Mouse (Mus musculus) heart, adult 2 months (tissue): ENCODE measurements around the gene Arih1. TPM values are rescaled to one million over a fixed set of nuclear protein-coding genes. Genes with fewer than 3 reads are reported as not detected.

ENCODE experiments used
- DNase-seq, 2 experiments: peaks; one replicate each; pipeline ENCODE4 v3.0.0; 2021
- H3K27ac ChIP-seq: fragments of 200-600 bp; 2 replicates; pipeline ENCODE4 v1.8.1; 2022
- H3K27me3 ChIP-seq: fragments of 200-500 bp; 2 replicates; pipeline ENCODE4 v1.6.1; 2012; ENCODE audit warnings: mild to moderate bottlenecking, low read length, inconsistent platforms, mixed read lengths; ENCODE audit not compliant: control insufficient read depth, insufficient read depth
- H3K36me3 ChIP-seq: fragments of 200-500 bp; 2 replicates; pipeline ENCODE4 v1.6.1; 2012; ENCODE audit warnings: low read length, inconsistent platforms; ENCODE audit not compliant: control insufficient read depth, insufficient read depth
- H3K4me1 ChIP-seq: fragments of 200-500 bp; 2 replicates; pipeline ENCODE4 v1.6.1; 2011; ENCODE audit warnings: low read length; ENCODE audit not compliant: control insufficient read depth, insufficient read depth
- H3K4me3 ChIP-seq: fragments of 200-600 bp; 2 replicates; pipeline ENCODE4 v1.8.1; 2022
- H3K79me2 ChIP-seq: fragments of 200-500 bp; replicated peaks from 2 replicates; pipeline ENCODE4 v1.6.1; 2012; ENCODE audit warnings: mild to moderate bottlenecking, inconsistent platforms, low read length, moderate library complexity, mixed read lengths; ENCODE audit not compliant: control insufficient read depth, insufficient read depth
- H3K9ac ChIP-seq: fragments of 200-500 bp; 2 replicates; pipeline ENCODE4 v1.6.1; 2012; ENCODE audit warnings: low read depth, mild to moderate bottlenecking, control low read depth, inconsistent platforms, low read length, mixed read lengths
- CTCF ChIP-seq: fragments of 200-600 bp; IDR thresholded peaks from 2 replicates; pipeline ENCODE4 v1.8.1; 2022; ENCODE audit warnings: antibody characterized with exemption, mild to moderate bottlenecking, moderate library complexity
- EP300 ChIP-seq: fragments of 200-500 bp; IDR thresholded peaks from 2 replicates; pipeline ENCODE4 v1.6.1; 2011; ENCODE audit warnings: low read depth, low read length, control low read depth; ENCODE audit not compliant: insufficient read depth
- POLR2A ChIP-seq: fragments of 200-500 bp; IDR thresholded peaks from 2 replicates; pipeline ENCODE4 v1.6.1; 2011; ENCODE audit warnings: mild to moderate bottlenecking, low read depth, low read length, control low read depth; ENCODE audit not compliant: insufficient read depth
- WGBS: fragments of 180-500 bp; shearing (Covaris S2); methylation state at CpG from one replicate; pipeline ENCODE4 v1.1.7; 2018; 5-methylcytosine and 5-hydroxymethylcytosine counted together
- intact Hi-C: fragments of 180-260 bp; cut with DNase I; formaldehyde crosslinking; loops from one replicate; pipeline ENCODE4 v1.15.1; 2025
- long read RNA-seq: library from polyadenylated mRNA; stranded (forward); transcript quantifications from one replicate; pipeline ENCODE4 v2.0.0, GENCODE M21; 2021
- polyA plus RNA-seq: library from polyadenylated mRNA; depleted of rRNA; stranded (reverse); fragments of >200 nt; gene quantifications from 2 replicates; pipeline ENCODE4 v1.2.3, GENCODE M21; 2012; rRNA removed
- total RNA-seq, 2 experiments: library from RNA; stranded (reverse); gene quantifications; 2 replicates each; pipeline ENCODE4 v1.2.3; 2021

Gene Arih1
- 10 to 100 TPM; 79.2 to 88.7 TPM for total RNA-seq
- 15.8 and 36.9 TPM in 2 replicates for polyA plus RNA-seq
- long read RNA-seq, full-length matches to known transcripts, result 19 of 38 reads
- long read RNA-seq, partial matches to known transcripts, result 1 of 38 reads
- long read RNA-seq, other reads (novel, unspliced or antisense), result 18 of 38 reads

DNA sequence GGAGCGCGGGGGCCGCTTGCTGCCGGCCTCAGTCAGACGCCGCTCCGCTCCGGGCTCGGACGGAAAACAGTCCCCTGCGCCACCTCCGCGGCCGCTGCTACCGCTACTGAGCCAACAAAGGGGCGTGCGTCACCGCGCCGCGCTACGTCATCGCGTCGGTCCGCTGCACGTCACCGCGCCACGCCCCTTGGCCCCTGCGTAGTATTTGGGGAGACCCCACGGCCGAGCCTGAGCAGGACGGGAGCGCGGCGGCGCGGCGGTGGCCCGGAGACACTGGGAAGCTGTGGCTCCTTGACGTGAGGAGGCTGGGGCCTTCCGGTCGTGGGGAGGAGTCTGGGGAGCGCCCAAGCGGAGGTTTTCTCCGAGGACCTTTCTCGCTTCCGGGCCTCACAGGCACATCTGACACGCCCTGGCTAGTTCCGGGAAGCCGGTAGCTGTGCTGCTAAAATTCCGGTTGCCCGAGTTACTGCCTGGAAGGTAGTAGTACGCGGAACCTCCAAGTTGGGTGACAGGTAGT lies at the start of gene Arih1:
Arih1 (minus strand) TSS at position 70 of the 517 bp plus-strand sequence.
- Histone ChIP-seq H3K9ac (peak within 1 kb of the TSS; percentile 100), H3K27ac (peak within 1 kb of the TSS; percentile 94), H3K4me1 (peaks cover 3% of the 10 kb centered on the region), H3K4me3 (peak within 1 kb of the TSS; percentile 87), H3K27me3 (no peaks in the 10 kb centered on the region), H3K36me3 (peaks cover 17% of the 10 kb centered on the region), H3K79me2 (peaks cover 3% of the 10 kb centered on the region; the same call in 1 of the 2 replicates)
- intact Hi-C loops, result loop anchor here (1.0 to 10.0 kb wide), 5 partner anchors 62 to 171 kb away; partner anchors contain the start of genes Bbs4 and Pkm
- DNase-seq, result peak; percentile 100
- under 1% methylated on average over 56 of the region's 56 CpGs for WGBS
- peak; percentile 86 for TF ChIP-seq POLR2A
- peak; percentile 70; the same call in 1 of the 2 replicates for TF ChIP-seq EP300
- peak; percentile 13; the same call in 1 of the 2 replicates for TF ChIP-seq CTCF

DNA sequence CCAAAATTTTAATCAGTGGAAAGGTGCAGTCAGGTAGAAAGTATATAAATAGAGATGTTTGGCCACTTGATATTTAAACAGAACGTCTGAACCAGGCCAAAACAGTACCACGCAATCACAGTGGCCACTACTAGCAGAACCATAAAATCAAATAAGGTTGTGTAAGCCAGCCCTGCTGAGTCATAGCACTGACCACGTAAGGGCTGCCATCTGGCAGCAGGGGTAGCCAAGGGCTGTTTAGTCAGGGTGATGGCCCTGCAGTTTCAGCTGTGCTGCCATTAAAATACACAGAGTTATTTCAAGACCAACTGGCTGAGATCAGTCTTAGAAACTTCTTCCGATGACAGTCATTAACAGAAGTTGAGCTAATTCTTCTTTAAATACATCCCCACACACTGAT lies 47.5 kb upstream of the Arih1 start:
- Histone ChIP-seq H3K4me3 (no peak overlapping the region), H3K79me2 (no peaks in the 10 kb centered on the region), H3K27ac (peak overlapping the region; percentile 36), H3K4me1 (no peaks in the 10 kb centered on the region; the same call in 1 of the 2 replicates), H3K9ac (no peak overlapping the region), H3K27me3 (no peaks in the 10 kb centered on the region), H3K36me3 (no peaks in the 10 kb centered on the region)
- 48% methylated on average over 4 of the region's 4 CpGs for WGBS
- no peak for TF ChIP-seq CTCF
- TF ChIP-seq EP300, result 0 out of 2 replicates have a peak, but pooled peaks have one; percentile 20
- intact Hi-C loops, result no loop called here
- DNase-seq, result peak; percentile 56 to 71

DNA sequence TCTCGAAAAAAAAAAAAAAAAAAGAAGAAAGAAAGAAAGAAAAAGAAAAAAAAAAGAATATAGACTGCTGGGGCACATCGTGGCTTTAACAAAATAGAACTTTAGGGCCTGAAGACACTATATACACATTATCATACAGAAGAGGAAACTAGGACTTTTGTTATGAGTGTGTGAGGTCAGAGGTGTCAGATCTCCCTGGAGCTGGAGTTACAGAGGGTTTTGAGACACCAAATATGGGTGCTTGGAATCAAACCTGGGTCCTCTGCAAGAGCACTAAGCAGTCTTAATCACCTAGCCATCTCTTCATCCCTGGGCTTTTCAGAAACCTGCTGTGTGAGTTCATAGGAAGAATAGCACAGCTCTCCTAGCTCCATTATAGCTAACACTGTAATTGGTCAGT lies 47.0 kb upstream of the Arih1 start:
- intact Hi-C loops, result no loop called here
- no peaks in the 10 kb centered on the region for H3K27me3 ChIP-seq
- no peaks in the 10 kb centered on the region for H3K79me2 ChIP-seq
- no peak for DNase-seq
- TF ChIP-seq POLR2A, result no peak
- no peak for TF ChIP-seq CTCF
- no peak for TF ChIP-seq EP300
- no peak overlapping the region for H3K4me3 ChIP-seq
- H3K4me1 ChIP-seq, result no peaks in the 10 kb centered on the region; the same call in 1 of the 2 replicates
- H3K36me3 ChIP-seq, result no peaks in the 10 kb centered on the region
- no peak overlapping the region for H3K27ac ChIP-seq
- H3K9ac ChIP-seq, result no peak overlapping the region
- WGBS, result 68% methylated on average over 2 of the region's 2 CpGs

DNA sequence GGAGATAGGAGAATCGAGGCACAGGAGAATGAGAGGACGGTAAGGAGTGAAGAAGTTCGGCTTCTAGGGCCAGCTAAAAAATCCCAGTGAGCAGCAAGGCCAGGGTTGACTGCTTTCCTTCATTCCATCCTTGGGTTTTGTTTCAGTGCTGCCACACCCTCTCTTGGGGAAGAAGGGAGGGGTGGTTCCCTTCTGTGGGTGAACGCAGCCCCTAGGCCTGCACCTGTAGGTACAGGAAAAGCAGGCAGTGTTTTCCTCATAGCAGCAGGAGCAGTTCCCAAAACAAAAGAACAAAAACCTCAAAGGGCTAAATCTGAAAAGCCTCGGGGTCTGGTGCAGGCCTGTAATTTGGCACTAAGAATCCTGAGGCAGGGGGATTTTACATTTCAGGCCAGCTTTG lies 45.2 kb upstream of the Arih1 start:
- H3K79me2 ChIP-seq, result no peaks in the 10 kb centered on the region
- WGBS, result 76% methylated on average over 5 of the region's 5 CpGs

DNA sequence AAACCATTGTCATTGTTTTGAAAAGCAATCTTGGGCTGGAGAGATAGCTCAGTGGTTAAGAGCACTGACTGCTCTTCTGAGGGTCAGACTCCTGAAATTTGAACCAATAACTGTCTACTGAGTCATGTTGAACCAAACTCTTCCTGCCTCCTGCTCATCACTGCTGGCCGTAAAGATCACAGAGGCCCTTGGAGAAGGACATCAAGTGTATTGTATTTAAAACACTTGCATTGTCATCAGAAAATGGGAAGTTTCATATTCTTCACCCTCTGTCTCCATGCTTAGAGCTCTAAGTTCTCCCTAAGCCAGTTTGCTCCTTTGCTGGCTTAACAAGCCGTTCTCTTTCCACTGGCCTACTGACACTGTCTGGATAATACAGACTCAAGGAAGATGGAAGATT lies 41.9 kb upstream of the Arih1 start:
- Histone ChIP-seq H3K79me2 (no peaks in the 10 kb centered on the region), H3K36me3 (no peaks in the 10 kb centered on the region), H3K27me3 (no peaks in the 10 kb centered on the region), H3K27ac (no peak overlapping the region), H3K4me1 (no peaks in the 10 kb centered on the region), H3K9ac (no peak overlapping the region), H3K4me3 (no peak overlapping the region)
- DNase-seq, result no peak
- 91% methylated on average over 2 of the region's 2 CpGs for WGBS
- no peak for TF ChIP-seq EP300
- TF ChIP-seq CTCF, result no peak
- TF ChIP-seq POLR2A, result no peak
- intact Hi-C loops, result loop anchor here (5.0 kb wide), 1 partner anchor 996 kb away; no protein-coding TSS in a partner anchor

More for the DNA sequence above, 45.2 kb upstream of the Arih1 start:
- H3K27me3 ChIP-seq, result no peaks in the 10 kb centered on the region
- H3K4me1 ChIP-seq, result no peaks in the 10 kb centered on the region; the same call in 1 of the 2 replicates
- H3K9ac ChIP-seq, result no peak overlapping the region
- no peaks in the 10 kb centered on the region for H3K36me3 ChIP-seq
- DNase-seq, result no peak
- intact Hi-C loops, result no loop called here
- H3K4me3 ChIP-seq, result no peak overlapping the region
- TF ChIP-seq CTCF, result no peak
- no peak for TF ChIP-seq POLR2A
- TF ChIP-seq EP300, result no peak
- H3K27ac ChIP-seq, result no peak overlapping the region

DNA sequence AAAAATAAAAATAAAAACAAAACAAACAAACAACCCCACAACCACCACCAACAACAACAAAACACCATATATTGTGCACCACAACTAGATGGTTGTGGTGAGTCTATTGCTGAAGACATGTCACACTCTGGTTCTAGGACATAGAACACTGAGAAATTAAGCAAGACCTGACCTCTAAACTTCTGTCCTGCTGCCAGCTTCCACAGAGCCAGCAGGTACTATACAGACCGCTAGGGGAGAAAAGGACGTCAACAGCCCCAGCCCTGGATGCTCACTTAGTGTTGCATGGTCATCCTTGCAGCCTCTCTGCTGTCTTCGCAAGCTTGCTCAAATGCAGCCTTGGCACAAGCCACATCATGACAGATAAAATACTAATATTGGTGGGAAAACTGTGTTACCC lies 41.2 kb upstream of the Arih1 start:
- H3K36me3 ChIP-seq, result no peaks in the 10 kb centered on the region
- intact Hi-C loops, result loop anchor here (5.0 kb wide), 1 partner anchor 995 kb away; no protein-coding TSS in a partner anchor
- H3K79me2 ChIP-seq, result no peaks in the 10 kb centered on the region
- no peak overlapping the region for H3K4me3 ChIP-seq
- H3K27me3 ChIP-seq, result no peaks in the 10 kb centered on the region
- DNase-seq, result no peak
- TF ChIP-seq POLR2A (no peak), EP300 (no peak)
- H3K27ac ChIP-seq, result no peak overlapping the region
- no peaks in the 10 kb centered on the region for H3K4me1 ChIP-seq
- 90% methylated on average over 3 of the region's 3 CpGs for WGBS
- no peak overlapping the region for H3K9ac ChIP-seq
